Mouse (Mus musculus) megakaryocyte-erythroid progenitor cell, adult 5-6 weeks (primary cell): Measurements from ENCODE around the gene Def6. TPM values are rescaled to one million over a fixed set of nuclear protein-coding genes. Genes with fewer than 3 reads are reported as not detected.
A peak's percentile ranks its signal among the peaks of the same experiment; 100 is the strongest.

Experiments
- ATAC-seq: replicated peaks from 2 replicates; pipeline ENCODE4 v1.8.0; 2016; ENCODE audit warnings: mild to moderate bottlenecking, inconsistent platforms; ENCODE audit not compliant: severe bottlenecking, poor library complexity, low FRiP score, low TSS enrichment
- total RNA-seq, 2 experiments: library from RNA; stranded (forward) in 1 of 2; stranded (reverse) in 1 of 2; fragments of 200-1000, 215-1000 nt in 1 of 2; fragments of >200 nt in 1 of 2; fragmentation: Nextera tagmentation in 1 of 2; gene quantifications; 2 replicates each; pipeline ENCODE4 v1.2.3; 2014 to 2017

Gene Def6
- total RNA-seq (2014; fragmentation: Nextera tagmentation): 24.5 and 35.1 TPM in 2 replicates
- 41.1 and 80.3 TPM in 2 replicates for total RNA-seq (2017)

DNA sequence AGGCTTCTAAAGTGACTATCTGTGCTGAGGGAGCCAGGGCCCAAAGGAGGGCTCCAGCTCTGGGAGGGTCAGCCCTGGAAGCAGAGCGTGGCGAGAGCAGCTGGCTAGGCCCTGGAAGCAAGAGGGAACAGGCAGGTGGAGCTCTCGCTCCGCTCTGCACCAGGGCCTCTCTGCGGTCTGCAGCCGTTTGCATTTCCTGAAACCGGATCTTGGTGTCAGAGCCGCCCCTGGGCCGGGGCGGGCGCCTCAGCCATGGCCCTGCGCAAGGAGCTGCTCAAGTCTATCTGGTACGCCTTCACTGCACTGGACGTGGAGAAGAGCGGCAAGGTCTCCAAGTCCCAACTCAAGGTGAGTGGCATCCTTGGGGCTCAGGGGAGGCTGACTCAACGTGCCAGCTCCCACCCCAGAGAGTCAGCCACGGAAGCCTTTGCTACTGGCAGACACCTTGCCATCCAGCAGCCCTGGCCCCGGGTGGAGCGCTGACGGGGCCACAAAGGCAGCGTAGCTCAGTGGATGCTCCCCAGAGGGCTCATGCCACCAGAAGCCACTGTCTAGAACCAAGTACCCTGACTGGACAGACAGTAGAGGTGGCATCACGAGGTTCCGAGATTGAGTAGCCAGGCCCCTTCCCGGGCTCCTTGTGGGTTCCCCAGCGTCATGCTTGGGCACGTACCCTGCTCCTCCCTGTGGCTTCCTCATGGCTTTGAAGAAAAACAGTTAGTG lies at the start of gene Def6:
Gene Def6, plus strand, starts transcription at position 188 of the 723 bp plus-strand sequence.
- ATAC-seq: peak; percentile 66

- no peak for ATAC-seq
Measured at GRCm38 (mm10) chr17:28160361-28160760, 47.2 kb upstream of the Def6 start.

DNA sequence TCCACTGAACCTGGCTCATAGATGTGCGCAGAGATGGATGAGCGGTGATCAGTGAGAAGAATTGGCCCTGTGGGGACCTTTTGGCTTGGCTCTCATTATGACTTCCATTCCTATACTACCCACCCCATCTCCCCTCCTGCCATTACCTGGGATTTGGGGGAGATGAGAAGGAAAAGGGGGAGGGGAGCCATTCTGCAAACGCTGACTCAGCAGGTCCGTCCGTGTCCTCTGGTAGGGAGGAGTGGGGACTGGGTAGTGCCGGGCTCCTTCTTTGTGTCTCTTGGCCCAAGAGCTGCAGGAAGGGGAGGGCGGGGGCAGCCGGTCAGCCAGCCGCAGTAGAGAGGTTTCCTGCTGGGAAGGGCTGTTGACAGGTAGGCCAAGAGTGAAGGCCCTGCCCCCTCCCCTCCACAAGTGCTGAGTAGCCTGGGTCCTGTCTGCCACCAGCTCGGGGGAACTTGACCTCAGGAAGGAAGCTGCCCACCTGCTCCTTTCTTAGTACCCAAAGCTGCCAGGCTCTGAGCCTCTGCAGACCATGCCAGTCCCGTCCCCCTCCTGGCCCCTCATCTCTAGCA lies 46.2 kb upstream of the Def6 start:
- no peak for ATAC-seq

DNA sequence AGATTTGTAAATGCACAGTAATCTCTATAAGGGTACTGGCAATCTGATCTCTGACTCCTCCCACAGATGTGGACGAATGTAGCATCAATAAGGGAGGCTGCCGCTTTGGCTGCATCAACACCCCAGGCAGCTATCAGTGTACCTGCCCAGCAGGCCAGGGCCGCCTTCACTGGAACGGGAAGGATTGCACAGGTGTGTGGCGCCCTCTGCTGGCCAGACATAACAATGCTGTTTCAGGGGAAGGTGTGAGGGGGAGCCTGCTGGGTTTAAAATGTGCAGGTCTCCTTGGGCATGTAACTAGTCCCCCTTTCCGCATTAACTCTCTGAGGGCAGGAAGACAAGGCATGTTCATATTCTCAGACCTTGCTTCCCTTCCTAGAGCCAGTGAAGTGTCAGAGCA lies 43.9 kb upstream of the Def6 start:
- peak; percentile 61 for ATAC-seq

DNA sequence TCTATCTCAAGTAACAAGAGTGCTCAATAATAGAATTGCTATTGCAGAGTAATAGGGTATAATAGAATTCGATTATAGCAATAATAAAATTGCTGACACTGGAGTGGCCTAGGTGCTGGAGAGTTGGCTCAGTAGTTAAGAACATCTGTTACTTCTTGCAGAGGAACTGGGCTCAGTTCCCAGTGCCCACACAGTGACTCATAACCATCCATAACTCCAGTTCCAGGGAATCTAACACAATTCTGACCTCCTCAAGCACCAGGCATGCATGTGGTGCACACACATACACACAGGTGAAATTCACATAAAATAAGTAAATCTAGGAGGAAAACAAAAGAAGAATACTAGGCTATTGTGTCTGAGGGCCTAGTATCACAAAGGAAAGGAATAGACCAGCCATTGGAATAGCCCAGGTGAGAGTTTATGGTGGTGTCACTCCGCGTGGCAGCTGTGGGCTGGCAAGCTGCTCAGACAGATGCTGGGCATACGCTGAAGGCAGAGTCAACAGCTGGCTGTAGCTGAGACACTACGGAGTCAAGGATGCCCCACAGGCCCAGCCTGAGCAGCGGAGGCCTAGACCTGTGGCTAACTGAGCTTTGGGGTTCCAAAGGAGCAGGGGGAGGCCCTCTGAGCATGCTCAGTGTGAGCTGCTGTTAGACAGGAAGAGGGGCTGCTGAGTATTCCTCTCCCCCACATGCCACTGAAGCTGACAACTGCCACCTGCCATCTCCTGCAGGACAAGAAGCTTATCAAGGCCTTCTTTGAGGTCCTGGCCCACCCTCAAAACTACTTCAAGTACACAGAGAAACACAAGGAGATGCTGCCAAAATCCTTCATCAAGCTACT lies 36.9 kb upstream of the Def6 start:
- ATAC-seq: no peak

DNA sequence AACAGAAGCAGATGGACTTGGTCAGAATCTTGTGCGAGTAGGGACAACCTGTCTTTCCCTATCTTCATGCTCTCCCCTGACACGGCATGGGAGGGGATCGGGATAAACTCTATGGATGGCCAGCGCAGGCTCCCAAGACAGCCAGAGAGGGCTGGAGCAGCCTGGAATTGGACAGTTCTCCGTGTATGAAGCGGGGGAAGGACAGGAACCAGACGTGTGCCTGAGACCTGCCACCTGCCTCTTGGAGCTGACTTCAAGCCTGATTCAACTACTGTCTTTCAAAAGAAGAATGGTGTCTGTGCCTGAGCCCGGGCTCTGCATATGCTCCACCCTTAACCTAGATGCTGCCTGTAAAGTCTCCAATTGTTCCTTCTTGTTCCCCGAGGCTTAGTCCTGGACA lies 34.9 kb upstream of the Def6 start:
- ATAC-seq: no peak

DNA sequence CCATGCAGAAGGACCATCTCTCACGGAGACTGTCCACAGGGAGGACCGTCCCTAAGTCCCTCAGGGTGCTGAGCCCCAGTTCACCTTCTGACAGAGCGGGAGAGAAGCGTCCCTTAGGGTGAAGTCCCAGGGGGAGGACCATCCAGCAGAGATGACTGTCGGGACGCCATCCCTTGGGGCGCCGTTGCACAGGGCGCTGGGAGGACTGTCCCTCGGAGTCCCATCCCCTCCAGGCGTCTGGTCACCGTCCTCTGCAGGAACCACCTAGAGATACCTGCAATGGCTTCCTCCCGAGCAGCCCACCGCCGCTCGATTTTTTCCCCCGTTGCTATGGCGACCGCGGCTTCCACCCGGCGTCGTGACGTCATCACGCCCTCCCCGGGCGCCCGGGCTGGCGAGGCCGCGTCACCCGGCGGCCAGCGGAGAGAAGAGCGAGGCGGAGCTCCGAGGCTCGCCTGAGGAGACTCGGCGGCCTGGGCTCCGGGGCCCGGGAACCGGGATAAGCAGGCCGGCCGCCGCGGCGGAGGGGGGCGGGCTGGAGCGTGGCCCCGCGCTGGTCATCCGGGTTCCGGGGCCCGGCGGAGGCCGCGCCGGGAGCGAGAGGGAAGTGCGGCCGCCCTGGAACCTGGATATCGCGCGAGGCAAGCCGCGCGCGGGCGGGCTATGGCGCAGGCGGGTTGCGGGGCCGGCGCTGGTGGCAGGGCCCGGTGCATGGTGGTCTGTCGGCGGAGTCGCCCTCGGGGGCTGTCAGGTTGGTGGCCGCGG lies 30.6 kb upstream of the Def6 start, which contains the start of gene Zfp523:
Gene Zfp523, plus strand, starts transcription at position 355 of the 765 bp plus-strand sequence.
- ATAC-seq: peak; percentile 65

- ATAC-seq: 0 out of 2 replicates have a peak, but pooled peaks have one; percentile 4
Measured at GRCm38 (mm10) chr17:28177540-28178046, 30.0 kb upstream of the Def6 start.

GRCm38 (mm10) chr17:28180331-28180730 lies 27.2 kb upstream of the Def6 start:
- no peak for ATAC-seq

DNA sequence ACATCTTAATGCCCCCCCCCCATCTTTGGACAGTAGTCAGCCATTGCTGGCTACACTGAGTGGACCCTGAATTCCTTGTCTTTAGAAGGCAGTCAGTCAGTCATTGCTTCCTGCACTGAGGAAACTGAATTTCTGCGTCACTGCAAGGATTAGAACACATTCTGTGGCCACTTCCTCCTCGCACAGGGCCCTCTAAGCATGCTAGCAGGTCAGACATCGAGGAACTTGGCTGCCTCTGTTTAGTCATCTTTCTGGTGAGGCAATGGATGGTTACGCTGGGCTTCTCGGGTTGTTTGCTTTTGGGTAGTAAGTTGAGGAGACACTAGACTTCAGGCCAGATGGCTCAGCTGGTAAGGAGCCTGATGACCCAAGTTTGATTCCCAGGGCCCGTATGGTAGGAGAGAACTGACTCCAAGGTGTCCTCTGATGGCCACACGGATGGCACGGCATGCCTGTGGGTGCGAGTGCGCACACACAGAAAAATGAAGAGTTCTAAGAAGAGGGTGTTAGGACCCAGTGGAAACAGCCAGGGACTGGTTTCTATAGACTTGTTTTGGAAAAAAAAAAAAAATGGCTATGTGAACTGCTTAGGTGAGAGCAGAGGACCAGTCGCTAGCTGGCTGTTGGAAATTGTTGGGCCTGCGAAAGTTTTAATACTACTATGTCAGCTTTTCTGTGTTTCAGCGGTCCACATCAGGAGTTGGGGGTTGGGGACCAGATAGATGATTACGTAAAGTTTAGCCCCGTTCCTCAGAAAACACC lies 26.6 kb upstream of the Def6 start:
- no peak for ATAC-seq

GRCm38 (mm10) chr17:28184971-28185638 lies 22.5 kb upstream of the Def6 start:
- no peak for ATAC-seq

- ATAC-seq: no peak
Measured at GRCm38 (mm10) chr17:28188313-28188712, 19.3 kb upstream of the Def6 start.

- ATAC-seq: no peak
Measured at GRCm38 (mm10) chr17:28192754-28193153, 14.8 kb upstream of the Def6 start.

DNA sequence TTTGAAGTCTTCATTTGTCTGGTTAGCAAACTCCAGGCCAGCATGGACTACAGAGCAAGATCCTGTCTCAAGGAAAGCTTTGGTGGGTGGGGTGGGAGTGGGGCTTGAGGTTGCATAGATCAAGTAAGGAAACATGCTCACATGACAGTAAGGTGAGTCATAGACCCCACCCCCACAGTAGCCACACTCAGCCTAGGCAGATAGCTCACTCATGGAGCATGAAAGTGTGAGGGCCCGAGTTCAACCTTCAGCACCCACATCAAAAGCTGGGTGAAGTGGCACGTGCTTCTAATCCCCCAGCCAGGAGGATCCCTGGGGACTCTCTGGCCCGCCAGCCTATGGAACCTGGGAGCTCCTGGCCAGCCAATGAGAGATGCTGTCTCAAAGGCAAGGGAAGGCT lies 14.0 kb upstream of the Def6 start:
- no peak for ATAC-seq

GRCm38 (mm10) chr17:28195033-28195432 lies 12.5 kb upstream of the Def6 start:
- ATAC-seq: no peak

DNA sequence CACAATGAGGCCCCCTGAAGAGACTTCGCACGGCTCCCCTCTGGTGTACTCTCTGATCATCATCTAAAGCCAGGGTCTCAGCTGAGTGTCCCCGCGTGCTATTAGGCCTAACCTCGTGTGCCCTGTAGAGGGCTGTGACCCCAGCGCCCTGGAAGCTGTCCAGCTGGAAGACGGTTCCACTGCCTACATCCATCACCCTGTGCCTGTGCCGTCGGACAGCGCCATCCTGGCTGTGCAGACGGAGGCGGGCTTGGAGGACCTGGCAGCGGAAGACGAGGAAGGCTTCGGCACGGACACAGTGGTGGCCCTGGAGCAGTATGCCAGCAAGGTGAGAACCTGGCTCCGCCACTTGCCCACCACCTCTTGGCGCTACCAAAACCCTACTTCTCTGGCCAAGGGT lies 9.9 kb upstream of the Def6 start:
- ATAC-seq: no peak

- no peak for ATAC-seq
Measured at GRCm38 (mm10) chr17:28201982-28202381, 5.6 kb upstream of the Def6 start.

DNA sequence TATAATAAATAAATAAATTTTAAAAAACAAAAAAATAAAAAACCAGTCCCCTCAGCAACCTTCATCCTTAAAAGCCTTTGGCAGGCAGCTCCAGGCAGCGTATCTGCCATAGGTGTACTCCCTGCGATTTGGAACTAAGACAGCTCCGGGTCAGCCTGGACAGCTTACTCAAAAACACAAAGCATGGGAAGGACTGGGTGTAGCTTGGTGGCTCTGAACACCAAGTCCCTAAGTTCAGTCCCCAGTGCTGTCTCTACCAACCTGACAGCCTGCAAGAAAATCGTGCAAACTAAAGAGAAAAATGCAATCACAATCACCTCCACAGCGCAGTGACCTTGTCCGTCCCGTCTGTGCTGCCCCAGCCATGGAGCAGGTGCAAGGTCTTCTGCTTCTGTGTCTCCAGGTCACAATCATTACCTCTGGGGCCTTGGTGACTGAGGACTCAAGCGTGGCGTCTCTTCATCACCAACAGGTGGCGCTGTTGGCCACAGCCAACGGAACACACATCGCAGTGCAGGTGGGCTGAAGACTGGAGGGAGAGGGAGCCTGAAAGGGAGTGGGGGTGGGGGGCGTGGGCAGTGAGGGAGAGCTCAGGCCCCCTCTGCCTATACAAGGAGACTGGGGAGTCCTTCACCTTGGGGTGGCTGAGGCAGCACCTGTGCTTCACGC lies 3.4 kb upstream of the Def6 start:
- ATAC-seq: peak; percentile 54
